Mouse (Mus musculus) hindbrain, embryonic 12.5 days (tissue): ENCODE data around the gene Gm43064. TPM values are rescaled to one million over a fixed set of nuclear protein-coding genes. Genes with fewer than 3 reads are reported as not detected.
A peak's percentile ranks its signal among the peaks of the same experiment; 100 is the strongest.
"Not testable (repeated sequence)": the region's sequence is repeated elsewhere in the genome, so short reads cannot be mapped to it uniquely, and the experiment has no call there.

ENCODE experiments used
- ATAC-seq: fragments of 200-750 bp; cut with Nextera tagmentation; 2 replicates; pipeline ENCODE4 v1.8.0; 2017; ENCODE audit warnings: moderate TSS enrichment; ENCODE audit not compliant: low FRiP score
- H3K27ac ChIP-seq: fragments of 300-500 bp; sonication (generic); 2 replicates; pipeline ENCODE4 v1.5.1; 2016; ENCODE audit warnings: mild to moderate bottlenecking
- H3K27me3 ChIP-seq: fragments of 300-500 bp; sonication (generic); 2 replicates; pipeline ENCODE4 v1.6.1; 2016; ENCODE audit warnings: mild to moderate bottlenecking
- H3K36me3 ChIP-seq: fragments of 300-500 bp; sonication (generic); 2 replicates; pipeline ENCODE4 v1.6.1; 2016; ENCODE audit warnings: mild to moderate bottlenecking
- H3K4me1 ChIP-seq: fragments of 300-500 bp; sonication (generic); 2 replicates; pipeline ENCODE4 v1.6.1; 2016
- H3K4me2 ChIP-seq: fragments of 300-500 bp; sonication (generic); replicated peaks from 2 replicates; pipeline ENCODE4 v1.6.1; 2016; ENCODE audit warnings: mild to moderate bottlenecking
- H3K4me3 ChIP-seq: fragments of 300-500 bp; sonication (generic); 2 replicates; pipeline ENCODE4 v1.5.1; 2016; ENCODE audit warnings: mild to moderate bottlenecking
- H3K9ac ChIP-seq: fragments of 300-500 bp; sonication (generic); 2 replicates; pipeline ENCODE4 v1.6.1; 2016; ENCODE audit warnings: mild to moderate bottlenecking, moderate library complexity
- H3K9me3 ChIP-seq: fragments of 300-500 bp; sonication (generic); replicated peaks from 2 replicates; pipeline ENCODE4 v1.6.1; 2016; ENCODE audit warnings: mild to moderate bottlenecking
- WGBS: fragments of 180-500 bp; shearing (Covaris S2); methylation state at CpG from one replicate; pipeline ENCODE4 v1.1.7; 2016; 5-methylcytosine and 5-hydroxymethylcytosine counted together
- polyA plus RNA-seq: library from polyadenylated mRNA; unstranded; fragments of >200 nt; fragmentation: Nextera tagmentation; extraction: Ambion mirVana; gene quantifications from 2 replicates; pipeline ENCODE4 v1.2.1, GENCODE M21; 2016

The Gm43064 gene
- polyA plus RNA-seq, 1 experiment from 2014 or later, result 0.23 TPM

GRCm38 (mm10) chr3:103805671-103806070 is 3.7 kb upstream of the Gm43064 start:
- peaks cover 14% of the 10 kb centered on the region for H3K4me1 ChIP-seq
- peaks cover 38% of the 10 kb centered on the region for H3K36me3 ChIP-seq
- H3K27ac ChIP-seq, result no peak overlapping the region
- no peak overlapping the region for H3K4me3 ChIP-seq
- H3K4me2 ChIP-seq, result no peak overlapping the region
- H3K9me3 ChIP-seq, result no peaks in the 10 kb centered on the region
- H3K27me3 ChIP-seq, result no peaks in the 10 kb centered on the region
- no peak for ATAC-seq
- H3K9ac ChIP-seq, result no peak overlapping the region
- WGBS, result 98% methylated on average over 1 of the region's 1 CpGs

- Histone ChIP-seq H3K9me3 (no peaks in the 10 kb centered on the region), H3K27ac (peak overlapping the region; percentile 91), H3K4me3 (peak overlapping the region; percentile 66), H3K27me3 (no peaks in the 10 kb centered on the region), H3K4me2 (peak overlapping the region; percentile 68), H3K4me1 (peaks cover 14% of the 10 kb centered on the region), H3K36me3 (peaks cover 25% of the 10 kb centered on the region), H3K9ac (peak overlapping the region; percentile 86)
- WGBS, result 3% methylated on average over 14 of the region's 14 CpGs
- ATAC-seq, result peak; percentile 69
These were observed 402 bp downstream of the Gm43064 start for GRCm38 (mm10) chr3:103809799-103810150.

GRCm38 (mm10) chr3:103810967-103811366 is 1.6 kb downstream of the Gm43064 start:
- WGBS, result 88% methylated on average over 6 of the region's 6 CpGs
- Histone ChIP-seq H3K27me3 (no peaks in the 10 kb centered on the region), H3K9me3 (no peaks in the 10 kb centered on the region), H3K4me3 (no peak overlapping the region), H3K9ac (no peak overlapping the region), H3K36me3 (peaks cover 32% of the 10 kb centered on the region), H3K4me1 (peaks cover 14% of the 10 kb centered on the region), H3K27ac (no peak overlapping the region), H3K4me2 (no peak overlapping the region)
- no peak for ATAC-seq

GRCm38 (mm10) chr3:103827548-103827947 is 18.2 kb downstream of the Gm43064 start:
- no peak overlapping the region for H3K27ac ChIP-seq
- H3K27me3 ChIP-seq, result no peaks in the 10 kb centered on the region
- no peaks in the 10 kb centered on the region for H3K9me3 ChIP-seq
- peaks cover 8% of the 10 kb centered on the region for H3K36me3 ChIP-seq
- no peak for ATAC-seq
- no peak overlapping the region for H3K9ac ChIP-seq
- no peak overlapping the region for H3K4me2 ChIP-seq
- H3K4me3 ChIP-seq, result no peak overlapping the region
- H3K4me1 ChIP-seq, result no peaks in the 10 kb centered on the region

- H3K27me3 ChIP-seq, result no peaks in the 10 kb centered on the region
- no peak overlapping the region for H3K4me2 ChIP-seq
- H3K9me3 ChIP-seq, result no peaks in the 10 kb centered on the region
- no peaks in the 10 kb centered on the region for H3K4me1 ChIP-seq
- H3K36me3 ChIP-seq, result no peaks in the 10 kb centered on the region
- 92% methylated on average over 3 of the region's 3 CpGs for WGBS
- no peak overlapping the region for H3K4me3 ChIP-seq
- no peak overlapping the region for H3K27ac ChIP-seq
- ATAC-seq, result no peak
- H3K9ac ChIP-seq, result no peak overlapping the region
These were observed 19.7 kb downstream of the Gm43064 start for GRCm38 (mm10) chr3:103829036-103829435.

GRCm38 (mm10) chr3:103830681-103831080 is 21.3 kb downstream of the Gm43064 start:
- H3K27me3 ChIP-seq, H3K36me3 ChIP-seq, H3K4me1 ChIP-seq, H3K9ac ChIP-seq, H3K9me3 ChIP-seq, H3K4me3 ChIP-seq, H3K27ac ChIP-seq, ATAC-seq, H3K4me2 ChIP-seq: not testable (repeated sequence)
- WGBS, result 79% methylated on average over 1 of the region's 1 CpGs

- Histone ChIP-seq H3K9me3 (no peaks in the 10 kb centered on the region), H3K27me3 (no peaks in the 10 kb centered on the region), H3K36me3 (no peaks in the 10 kb centered on the region), H3K27ac (no peak overlapping the region), H3K4me2 (no peak overlapping the region), H3K4me3 (no peak overlapping the region), H3K9ac (no peak overlapping the region), H3K4me1 (no peaks in the 10 kb centered on the region)
- 83% methylated on average over 7 of the region's 7 CpGs for WGBS
- ATAC-seq, result no peak
These were observed 21.8 kb downstream of the Gm43064 start for GRCm38 (mm10) chr3:103831146-103831545.

GRCm38 (mm10) chr3:103832426-103832825 is 23.1 kb downstream of the Gm43064 start, which contains the start of gene Bcl2l15:
TSS of gene Bcl2l15 (plus strand) at chr3:103832601.
- ATAC-seq, result no peak
- Histone ChIP-seq H3K27ac (no peak within 1 kb of the TSS), H3K4me3 (no peak within 1 kb of the TSS), H3K27me3 (no peaks in the 10 kb centered on the region), H3K9ac (no peak within 1 kb of the TSS), H3K4me1 (no peaks in the 10 kb centered on the region), H3K4me2 (no peak within 1 kb of the TSS), H3K9me3 (no peaks in the 10 kb centered on the region), H3K36me3 (no peaks in the 10 kb centered on the region)

GRCm38 (mm10) chr3:103834001-103834400 is 24.6 kb downstream of the Gm43064 start:
- Histone ChIP-seq H3K27me3 (no peaks in the 10 kb centered on the region), H3K4me1 (no peaks in the 10 kb centered on the region), H3K4me2 (no peak overlapping the region), H3K9ac (no peak overlapping the region), H3K4me3 (no peak overlapping the region), H3K27ac (no peak overlapping the region), H3K9me3 (no peaks in the 10 kb centered on the region), H3K36me3 (no peaks in the 10 kb centered on the region)
- WGBS, result 90% methylated on average over 2 of the region's 2 CpGs
- ATAC-seq, result no peak

GRCm38 (mm10) chr3:103835272-103835950 is 26.0 kb downstream of the Gm43064 start:
- H3K4me2 ChIP-seq, result no peak overlapping the region
- H3K9ac ChIP-seq, result no peak overlapping the region
- WGBS, result 75% methylated on average over 6 of the region's 6 CpGs
- no peaks in the 10 kb centered on the region for H3K36me3 ChIP-seq
- H3K27me3 ChIP-seq, result no peaks in the 10 kb centered on the region
- no peaks in the 10 kb centered on the region for H3K9me3 ChIP-seq
- H3K4me1 ChIP-seq, result no peaks in the 10 kb centered on the region
- no peak overlapping the region for H3K27ac ChIP-seq
- no peak for ATAC-seq
- no peak overlapping the region for H3K4me3 ChIP-seq

GRCm38 (mm10) chr3:103835951-103836310 is 26.6 kb downstream of the Gm43064 start:
- Histone ChIP-seq H3K4me3 (no peak overlapping the region), H3K27ac (no peak overlapping the region), H3K9ac (no peak overlapping the region), H3K36me3 (no peaks in the 10 kb centered on the region), H3K4me1 (no peaks in the 10 kb centered on the region), H3K4me2 (no peak overlapping the region), H3K27me3 (no peaks in the 10 kb centered on the region), H3K9me3 (no peaks in the 10 kb centered on the region)
- 87% methylated on average over 10 of the region's 10 CpGs for WGBS
- ATAC-seq, result no peak

- H3K4me2 ChIP-seq, result no peak overlapping the region
- no peak overlapping the region for H3K4me3 ChIP-seq
- H3K9me3 ChIP-seq, result no peaks in the 10 kb centered on the region
- no peaks in the 10 kb centered on the region for H3K36me3 ChIP-seq
- no peaks in the 10 kb centered on the region for H3K27me3 ChIP-seq
- H3K4me1 ChIP-seq, result no peaks in the 10 kb centered on the region
- no peak overlapping the region for H3K27ac ChIP-seq
- no peak overlapping the region for H3K9ac ChIP-seq
- ATAC-seq, result no peak
- 91% methylated on average over 5 of the region's 5 CpGs for WGBS
These were observed 27.1 kb downstream of the Gm43064 start for GRCm38 (mm10) chr3:103836453-103836852.

GRCm38 (mm10) chr3:103839711-103840110 is 30.3 kb downstream of the Gm43064 start:
- Histone ChIP-seq H3K36me3 (no peaks in the 10 kb centered on the region), H3K9me3 (no peaks in the 10 kb centered on the region), H3K27ac (no peak overlapping the region), H3K4me3 (no peak overlapping the region), H3K4me2 (no peak overlapping the region), H3K4me1 (no peaks in the 10 kb centered on the region), H3K9ac (no peak overlapping the region), H3K27me3 (no peaks in the 10 kb centered on the region)
- 93% methylated on average over 6 of the region's 6 CpGs for WGBS
- ATAC-seq, result no peak
